Mouse (Mus musculus) lung, embryonic 15.5 days (tissue): ENCODE data around the gene Ncf2. TPM values are rescaled to one million over a fixed set of nuclear protein-coding genes. Genes with fewer than 3 reads are reported as not detected.

Experiments used
- ATAC-seq: fragments of 200-750 bp; cut with Nextera tagmentation; 2 replicates; pipeline ENCODE4 v1.8.0; 2017; ENCODE audit warnings: moderate number of reproducible peaks, borderline replicate concordance; ENCODE audit not compliant: low FRiP score, low TSS enrichment; ENCODE audit errors: extremely low read depth
- H3K27ac ChIP-seq: fragments of 300-500 bp; sonication (generic); 2 replicates; pipeline ENCODE4 v1.5.1; 2015; ENCODE audit warnings: moderate library complexity, mild to moderate bottlenecking, inconsistent platforms
- H3K27me3 ChIP-seq: fragments of 300-500 bp; sonication (generic); 2 replicates; pipeline ENCODE4 v1.6.1; 2015; ENCODE audit warnings: inconsistent platforms
- H3K36me3 ChIP-seq: fragments of 300-500 bp; sonication (generic); 2 replicates; pipeline ENCODE4 v1.6.1; 2015; ENCODE audit warnings: inconsistent platforms
- H3K4me1 ChIP-seq: fragments of 300-500 bp; sonication (generic); 2 replicates; pipeline ENCODE4 v1.6.1; 2015; ENCODE audit warnings: inconsistent platforms
- H3K4me2 ChIP-seq: fragments of 300-500 bp; sonication (generic); 2 replicates; pipeline ENCODE4 v1.6.1; 2015; ENCODE audit warnings: inconsistent platforms, mild to moderate bottlenecking, moderate library complexity
- H3K4me3 ChIP-seq: fragments of 300-500 bp; sonication (generic); 2 replicates; pipeline ENCODE4 v1.5.1; 2015; ENCODE audit warnings: mild to moderate bottlenecking, inconsistent platforms
- H3K9ac ChIP-seq: fragments of 300-500 bp; sonication (generic); 2 replicates; pipeline ENCODE4 v1.6.1; 2015; ENCODE audit warnings: inconsistent platforms
- H3K9me3 ChIP-seq: fragments of 300-500 bp; sonication (generic); 2 replicates; pipeline ENCODE4 v1.6.1; 2016; ENCODE audit warnings: inconsistent platforms
- WGBS: fragments of 180-500 bp; shearing (Covaris S2); methylation state at CpG from one replicate; pipeline ENCODE4 v1.1.7; 2015; 5-methylcytosine and 5-hydroxymethylcytosine counted together
- polyA plus RNA-seq: library from polyadenylated mRNA; unstranded; fragments of >200 nt; fragmentation: Nextera tagmentation; extraction: Ambion mirVana; gene quantifications from 2 replicates; pipeline ENCODE4 v1.2.1, GENCODE M21; 2015

Gene Ncf2
- polyA plus RNA-seq, 1 experiment from 2014 or later, result 5.5 TPM

GRCm38 (mm10) chr1:152838841-152839240 lies 38.8 kb downstream of the Ncf2 start:
- WGBS, result 90% methylated on average over 12 of the region's 12 CpGs
- no peak for ATAC-seq
- peaks cover 80% of the 10 kb centered on the region for H3K36me3 ChIP-seq

DNA sequence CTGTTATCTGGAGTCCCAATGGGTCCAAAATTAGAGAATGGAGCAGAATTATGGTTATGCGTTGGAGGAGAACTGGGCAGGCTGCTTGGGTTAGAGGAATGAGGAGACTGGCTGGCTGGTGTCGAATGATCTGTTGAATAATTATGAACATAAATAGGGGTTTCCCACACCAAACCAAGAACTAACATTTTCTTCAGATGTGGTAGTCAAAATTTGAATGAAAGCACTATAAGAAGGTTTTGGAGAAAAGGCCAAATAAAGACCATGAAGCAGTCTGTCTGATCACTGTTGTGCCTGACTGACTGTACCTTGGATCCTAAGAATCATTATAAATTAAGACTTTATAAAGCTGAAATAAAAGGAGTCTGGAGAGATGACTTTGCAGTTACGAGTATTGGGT lies 40.3 kb downstream of the Ncf2 start:
- Histone ChIP-seq H3K9ac (no peak overlapping the region), H3K4me3 (no peak overlapping the region), H3K4me1 (no peaks in the 10 kb centered on the region), H3K27me3 (no peaks in the 10 kb centered on the region), H3K9me3 (no peaks in the 10 kb centered on the region), H3K4me2 (no peak overlapping the region), H3K27ac (no peak overlapping the region), H3K36me3 (peaks cover 89% of the 10 kb centered on the region)
- 91% methylated on average over 3 of the region's 3 CpGs for WGBS
- no peak for ATAC-seq

More at GRCm38 (mm10) chr1:152838841-152839240, 38.8 kb downstream of the Ncf2 start:
- H3K4me3 ChIP-seq, result no peak overlapping the region
- H3K4me1 ChIP-seq, result no peaks in the 10 kb centered on the region
- H3K9ac ChIP-seq, result no peak overlapping the region
- no peaks in the 10 kb centered on the region for H3K27me3 ChIP-seq
- no peak overlapping the region for H3K27ac ChIP-seq
- H3K9me3 ChIP-seq, result no peaks in the 10 kb centered on the region
- H3K4me2 ChIP-seq, result no peak overlapping the region

GRCm38 (mm10) chr1:152841057-152841456 lies 41.1 kb downstream of the Ncf2 start:
- no peaks in the 10 kb centered on the region for H3K9me3 ChIP-seq
- peaks cover 91% of the 10 kb centered on the region for H3K36me3 ChIP-seq
- H3K4me2 ChIP-seq, result no peak overlapping the region
- no peak overlapping the region for H3K27ac ChIP-seq
- no peaks in the 10 kb centered on the region for H3K27me3 ChIP-seq
- H3K9ac ChIP-seq, result no peak overlapping the region
- H3K4me3 ChIP-seq, result no peak overlapping the region
- WGBS, result 82% methylated on average over 2 of the region's 2 CpGs
- ATAC-seq, result no peak
- no peaks in the 10 kb centered on the region for H3K4me1 ChIP-seq

- 88% methylated on average over 1 of the region's 1 CpGs for WGBS
- no peak overlapping the region for H3K9ac ChIP-seq
- no peaks in the 10 kb centered on the region for H3K9me3 ChIP-seq
- H3K4me1 ChIP-seq, result no peaks in the 10 kb centered on the region
- H3K36me3 ChIP-seq, result peaks cover 87% of the 10 kb centered on the region
- H3K4me2 ChIP-seq, result no peak overlapping the region
- H3K4me3 ChIP-seq, result no peak overlapping the region
- H3K27me3 ChIP-seq, result no peaks in the 10 kb centered on the region
- no peak overlapping the region for H3K27ac ChIP-seq
- ATAC-seq, result no peak
Observed at GRCm38 (mm10) chr1:152844634-152845033, 44.6 kb downstream of the Ncf2 start.

DNA sequence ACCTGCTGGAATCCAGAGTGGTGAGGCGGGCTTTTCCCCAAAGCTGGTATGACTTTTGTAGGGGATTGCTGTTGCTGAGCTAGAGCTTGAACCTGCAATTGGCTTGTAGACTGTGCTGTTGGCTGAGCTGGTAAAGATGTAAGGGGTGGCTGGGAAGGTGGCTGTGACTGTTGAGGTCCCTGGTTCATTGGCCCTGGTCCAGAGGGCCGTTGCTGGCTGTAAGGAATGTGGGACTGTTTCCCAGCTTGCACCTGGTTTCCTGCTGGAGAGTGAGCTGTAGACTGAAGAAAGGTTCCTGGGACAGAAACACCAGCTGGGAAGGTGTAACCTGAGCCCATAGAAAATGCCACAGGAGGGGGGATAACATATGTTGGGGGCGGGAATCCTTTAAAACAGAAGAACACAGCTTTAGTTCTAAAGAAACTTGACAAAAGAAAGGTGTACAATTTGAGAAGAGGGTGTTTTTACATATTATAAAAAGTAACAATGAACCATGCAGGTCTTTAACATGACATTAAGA lies 45.3 kb downstream of the Ncf2 start:
- Histone ChIP-seq H3K4me2 (no peak overlapping the region), H3K4me1 (no peaks in the 10 kb centered on the region), H3K9me3 (no peaks in the 10 kb centered on the region), H3K9ac (no peak overlapping the region), H3K27me3 (no peaks in the 10 kb centered on the region), H3K36me3 (peaks cover 83% of the 10 kb centered on the region), H3K4me3 (no peak overlapping the region), H3K27ac (no peak overlapping the region)
- WGBS, result 70% methylated on average over 3 of the region's 3 CpGs
- no peak for ATAC-seq

GRCm38 (mm10) chr1:152846856-152847255 lies 46.9 kb downstream of the Ncf2 start:
- H3K4me2 ChIP-seq, result no peak overlapping the region
- H3K27ac ChIP-seq, result no peak overlapping the region
- H3K36me3 ChIP-seq, result peaks cover 77% of the 10 kb centered on the region
- H3K9me3 ChIP-seq, result no peaks in the 10 kb centered on the region
- no peak for ATAC-seq
- H3K4me1 ChIP-seq, result no peaks in the 10 kb centered on the region
- 93% methylated on average over 2 of the region's 2 CpGs for WGBS
- no peak overlapping the region for H3K9ac ChIP-seq
- H3K27me3 ChIP-seq, result no peaks in the 10 kb centered on the region
- H3K4me3 ChIP-seq, result no peak overlapping the region

DNA sequence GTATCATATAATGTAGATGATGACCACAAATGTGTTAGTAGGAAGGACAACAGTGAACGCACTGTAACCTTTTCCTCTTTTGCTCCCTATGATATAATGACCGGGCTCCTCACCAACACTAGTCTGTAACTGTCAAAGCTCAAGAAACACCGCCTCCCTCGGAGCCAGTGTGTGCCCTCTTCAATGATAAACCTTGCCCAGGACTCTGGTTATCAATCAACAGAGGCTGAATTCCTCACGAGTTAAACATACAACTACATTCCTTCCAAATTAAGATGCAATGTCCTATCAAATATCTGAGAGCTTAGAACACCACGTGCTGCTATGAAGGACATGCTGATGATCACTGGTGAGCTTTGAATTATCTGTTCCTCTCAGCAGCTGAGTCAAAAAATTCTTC lies 69.9 kb downstream of the Ncf2 start:
- H3K9me3 ChIP-seq, result no peaks in the 10 kb centered on the region
- H3K4me2 ChIP-seq, result no peak overlapping the region
- WGBS, result 67% methylated on average over 6 of the region's 6 CpGs
- no peak overlapping the region for H3K4me3 ChIP-seq
- ATAC-seq, result no peak
- H3K36me3 ChIP-seq, result peaks cover 35% of the 10 kb centered on the region
- no peaks in the 10 kb centered on the region for H3K27me3 ChIP-seq
- 0 out of 2 replicates have a peak, but pooled peaks cover 2% of the 10 kb centered on the region for H3K4me1 ChIP-seq
- H3K9ac ChIP-seq, result no peak overlapping the region
- no peak overlapping the region for H3K27ac ChIP-seq

- WGBS, result 76% methylated on average over 3 of the region's 3 CpGs
- ATAC-seq, result no peak
Observed at GRCm38 (mm10) chr1:152871031-152871430, 71.0 kb downstream of the Ncf2 start.

More at GRCm38 (mm10) chr1:152871031-152871430, 71.0 kb downstream of the Ncf2 start:
- Histone ChIP-seq H3K9ac (no peak overlapping the region), H3K9me3 (no peaks in the 10 kb centered on the region), H3K4me1 (0 out of 2 replicates have a peak, but pooled peaks cover 2% of the 10 kb centered on the region), H3K27me3 (no peaks in the 10 kb centered on the region), H3K36me3 (peaks cover 28% of the 10 kb centered on the region), H3K27ac (no peak overlapping the region), H3K4me3 (no peak overlapping the region), H3K4me2 (no peak overlapping the region)

Other genes with a start within 250 kb of the Ncf2 start
- 0.12 TPM in 1 of 2 replicates, not detected in the other for gene Apobec4, start 49.6 kb upstream of the Ncf2 start, polyA plus RNA-seq
- gene Rgl1, start 33.8 kb upstream of the Ncf2 start, polyA plus RNA-seq, result 42.7 and 47.1 TPM in 2 replicates
- gene Arpc5, start 33.7 kb upstream of the Ncf2 start, polyA plus RNA-seq, result 261 and 279 TPM in 2 replicates
- gene Smg7, start 102.5 kb downstream of the Ncf2 start, polyA plus RNA-seq, result 29.7 and 31.2 TPM in 2 replicates
- gene Nmnat2, start 154.8 kb downstream of the Ncf2 start, polyA plus RNA-seq, result 4.3 and 5.0 TPM in 2 replicates